Mouse (Mus musculus) hindbrain, postnatal 0 days (tissue): ENCODE measurements around the gene Bcat2. TPM values are rescaled to one million over a fixed set of nuclear protein-coding genes. Genes with fewer than 3 reads are reported as not detected.

Source experiments
- ATAC-seq: fragments of 200-750 bp; cut with Nextera tagmentation; 2 replicates; pipeline ENCODE4 v1.8.0; 2017; ENCODE audit warnings: mild to moderate bottlenecking, moderate TSS enrichment, moderate library complexity
- DNase-seq: peaks from one replicate; pipeline ENCODE4 v3.0.0-alpha.2; 2015; ENCODE audit warnings: low spot score
- H3K27ac ChIP-seq: fragments of 300-500 bp; sonication (generic); 2 replicates; pipeline ENCODE4 v1.5.1; 2014; ENCODE audit warnings: mild to moderate bottlenecking
- H3K27me3 ChIP-seq: fragments of 300-500 bp; sonication (generic); 2 replicates; pipeline ENCODE4 v1.6.1; 2014; ENCODE audit warnings: low read length, mixed read lengths; ENCODE audit not compliant: insufficient read depth
- H3K36me3 ChIP-seq: fragments of 300-500 bp; sonication (generic); 2 replicates; pipeline ENCODE4 v1.6.1; 2014; ENCODE audit warnings: low read length, mixed read lengths; ENCODE audit not compliant: insufficient read depth
- H3K4me1 ChIP-seq: fragments of 300-500 bp; sonication (generic); 2 replicates; pipeline ENCODE4 v1.6.1; 2014; ENCODE audit warnings: antibody characterized with exemption, low read length, mixed read lengths; ENCODE audit not compliant: insufficient read depth
- H3K4me2 ChIP-seq: fragments of 300-500 bp; sonication (generic); 2 replicates; pipeline ENCODE4 v1.6.1; 2014; ENCODE audit warnings: low read depth, mild to moderate bottlenecking, low read length, moderate library complexity, mixed read lengths
- H3K4me3 ChIP-seq: fragments of 300-500 bp; sonication (generic); 2 replicates; pipeline ENCODE4 v1.5.1; 2014; ENCODE audit warnings: low read length
- H3K9ac ChIP-seq: fragments of 300-500 bp; sonication (generic); replicated peaks from 2 replicates; pipeline ENCODE4 v1.6.1; 2014; ENCODE audit warnings: mild to moderate bottlenecking, low read length, moderate library complexity, mixed read lengths
- H3K9me3 ChIP-seq: fragments of 300-500 bp; sonication (generic); 2 replicates; pipeline ENCODE4 v1.6.1; 2016; ENCODE audit warnings: low read length, mixed read lengths
- CTCF ChIP-seq: IDR thresholded peaks from 2 replicates; pipeline ENCODE4 v1.5.1; 2016; ENCODE audit warnings: antibody characterized with exemption, control low read depth, low read depth
- WGBS: fragments of 180-500 bp; shearing (Covaris S2); extraction: QIAGEN DNeasy Blood & Tissue Kit; methylation state at CpG from one replicate; pipeline ENCODE4 v1.1.7; 2014; 5-methylcytosine and 5-hydroxymethylcytosine counted together
- polyA plus RNA-seq: library from polyadenylated mRNA; unstranded; fragments of >200 nt; fragmentation: Nextera tagmentation; extraction: Ambion mirVana; gene quantifications from 2 replicates; pipeline ENCODE4 v1.2.1, GENCODE M21; 2015
- total RNA-seq: library from RNA; depleted of rRNA; stranded (reverse); fragments of >200 nt; gene quantifications from 2 replicates; pipeline ENCODE4 v1.2.3, GENCODE M21; 2014

The Bcat2 gene
- total and polyA plus RNA-seq, 2 experiments from 2014 or later = 17.8 to 19.0 TPM

DNA sequence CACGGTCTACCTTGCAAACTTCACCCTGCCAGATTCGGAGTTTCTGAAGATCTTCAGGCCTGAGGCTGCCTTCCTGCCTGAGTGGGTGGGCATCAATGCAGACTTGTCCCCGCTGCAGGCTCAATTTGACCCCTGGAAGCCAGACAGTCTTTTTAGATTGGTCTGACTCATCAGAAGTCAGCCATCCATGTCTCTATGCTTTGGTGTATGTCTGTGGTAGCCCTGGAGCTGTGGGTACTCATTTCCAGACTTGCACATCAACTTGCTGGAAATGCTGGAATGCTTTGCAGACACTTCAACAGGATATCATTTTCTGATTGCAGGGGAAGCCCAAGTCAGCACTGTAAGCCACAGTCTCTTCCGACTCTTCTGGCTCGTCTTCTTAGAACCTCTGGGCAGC lies 49.6 kb downstream of the Bcat2 start:
- Histone ChIP-seq H3K27ac (no peak overlapping the region), H3K36me3 (no peaks in the 10 kb centered on the region), H3K4me1 (0 out of 2 replicates have a peak, but pooled peaks cover 3% of the 10 kb centered on the region), H3K27me3 (peaks cover 16% of the 10 kb centered on the region), H3K4me2 (no peak overlapping the region), H3K9ac (no peak overlapping the region), H3K4me3 (no peak overlapping the region), H3K9me3 (no peaks in the 10 kb centered on the region)
- TF ChIP-seq CTCF = no peak
- ATAC-seq (no peak), DNase-seq (no peak)
- 87% methylated on average over 5 of the region's 5 CpGs for WGBS

DNA sequence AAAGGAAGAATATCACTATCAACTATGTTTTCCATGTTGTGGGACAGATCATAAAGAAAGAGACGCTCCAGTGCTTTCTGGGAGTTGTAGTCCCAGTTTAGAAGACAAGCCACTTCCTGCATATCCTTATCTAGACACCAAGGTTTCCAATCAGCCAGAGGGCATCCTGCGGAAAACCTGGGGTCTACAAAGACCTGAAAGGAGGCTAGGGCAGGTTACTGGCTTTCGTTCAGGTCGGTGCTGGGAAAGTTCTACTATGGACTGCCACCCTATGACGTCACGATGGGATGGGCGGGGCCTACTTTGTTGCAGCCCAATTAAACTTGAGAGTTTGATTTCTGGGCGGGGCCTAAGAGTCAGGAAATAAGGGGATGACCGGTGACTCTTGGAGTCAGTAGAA lies 51.5 kb downstream of the Bcat2 start, which contains the start of gene Izumo1:
Izumo1 (plus strand) TSS at position 369 of the 400 bp plus-strand sequence.
- Histone ChIP-seq H3K9ac (no peak within 1 kb of the TSS), H3K27ac (no peak within 1 kb of the TSS), H3K4me1 (0 out of 2 replicates have a peak, but pooled peaks cover 3% of the 10 kb centered on the region), H3K36me3 (no peaks in the 10 kb centered on the region), H3K4me3 (no peak within 1 kb of the TSS), H3K9me3 (no peaks in the 10 kb centered on the region), H3K4me2 (no peak within 1 kb of the TSS), H3K27me3 (peaks cover 16% of the 10 kb centered on the region)
- ATAC-seq (no peak), DNase-seq (no peak)
- no peak for TF ChIP-seq CTCF
- WGBS = 26% methylated on average over 9 of the region's 9 CpGs

DNA sequence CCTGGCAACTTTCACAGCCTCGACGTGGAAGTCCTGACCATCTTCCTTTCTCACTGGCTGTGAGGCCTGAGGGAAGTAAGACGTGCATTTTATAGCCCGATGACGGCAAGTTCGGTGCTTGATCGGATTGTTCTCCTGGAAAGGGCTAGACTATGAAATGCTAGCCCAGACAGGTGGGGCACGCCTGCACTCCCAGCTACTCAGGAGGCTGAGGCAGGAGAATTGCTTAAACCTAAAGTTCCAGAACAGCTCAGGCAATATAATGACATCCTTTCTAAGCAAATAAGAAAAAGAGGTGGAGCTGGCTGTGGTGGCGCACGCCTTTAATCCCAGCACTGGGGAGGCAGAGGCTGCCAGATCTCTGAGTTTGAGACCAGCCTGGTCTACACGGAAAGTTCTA lies 53.6 kb downstream of the Bcat2 start:
- H3K4me3 ChIP-seq = no peak overlapping the region
- TF ChIP-seq CTCF = no peak
- no peak for DNase-seq
- WGBS = 92% methylated on average over 11 of the region's 11 CpGs
- no peak overlapping the region for H3K27ac ChIP-seq
- H3K4me1 ChIP-seq = peaks cover 4% of the 10 kb centered on the region; the same call in 1 of the 2 replicates
- peaks cover 7% of the 10 kb centered on the region for H3K27me3 ChIP-seq
- no peaks in the 10 kb centered on the region for H3K36me3 ChIP-seq
- ATAC-seq = no peak
- H3K9ac ChIP-seq = no peak overlapping the region
- no peak overlapping the region for H3K4me2 ChIP-seq
- H3K9me3 ChIP-seq = no peaks in the 10 kb centered on the region

DNA sequence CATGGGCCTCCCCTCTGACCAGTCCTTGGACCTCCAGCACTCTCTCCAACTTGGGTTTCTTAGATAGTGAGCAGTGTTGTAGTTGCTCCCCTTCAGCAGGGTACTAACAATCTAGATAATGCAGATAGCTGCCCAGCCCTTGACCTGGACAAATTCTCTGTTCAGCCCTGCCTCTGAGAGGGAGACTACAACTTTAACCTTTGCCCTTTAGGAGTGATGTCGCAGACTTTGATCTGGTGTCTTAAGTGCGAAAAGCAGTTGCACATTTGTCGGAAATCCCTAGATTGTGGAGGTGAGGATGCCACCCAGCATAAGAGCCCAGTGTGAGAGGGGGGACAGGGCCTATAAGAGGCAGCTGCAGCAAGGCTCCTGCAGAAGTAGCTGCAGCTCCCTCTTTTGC lies 54.8 kb downstream of the Bcat2 start:
- TF ChIP-seq CTCF = no peak
- no peak for ATAC-seq
- Histone ChIP-seq H3K27ac (no peak overlapping the region), H3K9ac (no peak overlapping the region), H3K4me1 (peaks cover 5% of the 10 kb centered on the region; the same call in 1 of the 2 replicates), H3K9me3 (no peaks in the 10 kb centered on the region), H3K4me2 (no peak overlapping the region), H3K36me3 (no peaks in the 10 kb centered on the region), H3K27me3 (no peaks in the 10 kb centered on the region), H3K4me3 (no peak overlapping the region)
- WGBS = 88% methylated on average over 3 of the region's 3 CpGs
- DNase-seq = no peak

DNA sequence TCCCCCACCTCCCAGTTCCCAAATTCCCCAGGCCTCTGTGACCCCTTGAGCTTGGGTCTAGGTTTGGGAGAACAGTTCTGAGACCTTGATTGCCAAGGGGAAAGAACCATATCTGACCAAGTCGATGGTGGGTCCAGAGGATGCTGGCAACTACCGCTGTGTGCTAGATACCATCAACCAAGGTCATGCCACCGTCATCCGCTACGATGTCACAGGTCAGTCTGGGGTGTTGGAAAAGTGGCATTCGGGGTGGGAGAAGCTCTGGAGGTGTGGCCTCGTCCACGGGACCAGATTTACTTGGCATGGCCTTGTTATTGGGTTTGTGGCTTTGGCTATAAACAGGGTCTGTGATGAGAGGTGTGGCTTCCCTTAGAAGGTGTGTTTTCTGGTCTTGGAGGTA lies 55.5 kb downstream of the Bcat2 start:
- Histone ChIP-seq H3K9me3 (no peaks in the 10 kb centered on the region), H3K36me3 (no peaks in the 10 kb centered on the region), H3K4me3 (no peak overlapping the region), H3K27me3 (no peaks in the 10 kb centered on the region), H3K4me2 (no peak overlapping the region), H3K4me1 (peaks cover 5% of the 10 kb centered on the region; the same call in 1 of the 2 replicates), H3K27ac (no peak overlapping the region), H3K9ac (no peak overlapping the region)
- no peak for TF ChIP-seq CTCF
- no peak for ATAC-seq
- DNase-seq = no peak
- 91% methylated on average over 8 of the region's 8 CpGs for WGBS

DNA sequence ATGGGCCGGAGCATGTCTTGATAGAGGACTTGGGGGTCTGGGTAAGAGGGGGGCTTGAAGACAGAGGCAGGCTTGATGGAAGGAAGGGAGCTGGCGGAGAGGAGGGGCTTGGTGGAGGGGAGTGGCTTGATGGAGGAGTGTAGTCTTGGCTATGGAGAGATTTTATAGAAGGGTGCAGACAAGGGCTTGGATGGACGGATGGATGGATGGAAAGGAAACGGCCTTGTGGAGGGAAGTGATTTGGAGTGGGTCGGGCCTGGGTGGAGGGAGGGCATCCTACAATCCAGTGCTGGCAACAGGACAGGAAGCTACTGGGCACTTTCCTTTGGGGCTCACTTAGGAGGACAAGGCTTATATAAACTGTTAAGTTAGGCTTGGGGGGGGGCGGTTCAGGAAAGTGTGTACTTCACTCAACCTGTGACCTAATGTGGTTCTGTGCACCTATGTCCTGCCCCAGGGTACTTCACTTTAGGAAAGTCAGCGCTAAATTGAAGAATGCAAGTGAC lies 56.7 kb downstream of the Bcat2 start:
- Histone ChIP-seq H3K9ac (no peak overlapping the region), H3K9me3 (no peaks in the 10 kb centered on the region), H3K4me2 (no peak overlapping the region), H3K4me1 (peaks cover 5% of the 10 kb centered on the region; the same call in 1 of the 2 replicates), H3K36me3 (no peaks in the 10 kb centered on the region), H3K27ac (no peak overlapping the region), H3K4me3 (no peak overlapping the region), H3K27me3 (no peaks in the 10 kb centered on the region)
- TF ChIP-seq CTCF = no peak
- no peak for DNase-seq
- WGBS = 91% methylated on average over 7 of the region's 7 CpGs
- no peak for ATAC-seq

DNA sequence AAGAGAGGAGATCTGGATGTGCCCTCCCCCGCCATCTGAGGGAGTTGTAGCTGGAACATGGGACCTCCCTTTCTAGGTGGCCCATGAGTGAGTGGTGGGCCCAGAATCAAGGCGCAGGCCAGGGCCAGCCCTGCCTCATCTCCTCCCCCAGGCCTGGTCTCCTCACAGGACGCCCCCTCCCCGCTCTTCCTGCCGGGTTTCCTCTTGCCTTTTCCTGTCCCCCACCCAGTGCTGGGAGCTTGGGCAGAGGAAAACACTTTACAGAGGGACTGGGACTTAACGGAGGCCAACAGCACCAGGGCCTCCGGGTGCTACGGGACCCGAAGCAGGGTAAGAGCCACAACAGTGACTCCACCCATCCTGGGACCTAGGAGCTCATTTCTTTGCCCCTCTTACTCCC lies 57.3 kb downstream of the Bcat2 start, which contains the start of gene Rasip1:
Rasip1 (plus strand) TSS at position 228 of the 400 bp plus-strand sequence.
- ATAC-seq (no peak), DNase-seq (no peak)
- H3K9me3 ChIP-seq = no peaks in the 10 kb centered on the region
- TF ChIP-seq CTCF = no peak
- H3K27me3 ChIP-seq = no peaks in the 10 kb centered on the region
- H3K9ac ChIP-seq = peak within 1 kb of the TSS; percentile 81
- 92% methylated on average over 9 of the region's 9 CpGs for WGBS
- peak within 1 kb of the TSS; percentile 86 for H3K4me2 ChIP-seq
- H3K27ac ChIP-seq = peak within 1 kb of the TSS; percentile 86
- H3K4me1 ChIP-seq = peaks cover 5% of the 10 kb centered on the region; the same call in 1 of the 2 replicates
- no peaks in the 10 kb centered on the region for H3K36me3 ChIP-seq
- H3K4me3 ChIP-seq = peak within 1 kb of the TSS; percentile 53
